Mouse (Mus musculus) lung, postnatal 4 days (tissue): ENCODE data around the gene Slc6a17.

ENCODE experiments used
- DNase-seq, 2 experiments: peaks; one replicate each; pipeline ENCODE4 v3.0.0; 2021

The Slc6a17 gene

DNA sequence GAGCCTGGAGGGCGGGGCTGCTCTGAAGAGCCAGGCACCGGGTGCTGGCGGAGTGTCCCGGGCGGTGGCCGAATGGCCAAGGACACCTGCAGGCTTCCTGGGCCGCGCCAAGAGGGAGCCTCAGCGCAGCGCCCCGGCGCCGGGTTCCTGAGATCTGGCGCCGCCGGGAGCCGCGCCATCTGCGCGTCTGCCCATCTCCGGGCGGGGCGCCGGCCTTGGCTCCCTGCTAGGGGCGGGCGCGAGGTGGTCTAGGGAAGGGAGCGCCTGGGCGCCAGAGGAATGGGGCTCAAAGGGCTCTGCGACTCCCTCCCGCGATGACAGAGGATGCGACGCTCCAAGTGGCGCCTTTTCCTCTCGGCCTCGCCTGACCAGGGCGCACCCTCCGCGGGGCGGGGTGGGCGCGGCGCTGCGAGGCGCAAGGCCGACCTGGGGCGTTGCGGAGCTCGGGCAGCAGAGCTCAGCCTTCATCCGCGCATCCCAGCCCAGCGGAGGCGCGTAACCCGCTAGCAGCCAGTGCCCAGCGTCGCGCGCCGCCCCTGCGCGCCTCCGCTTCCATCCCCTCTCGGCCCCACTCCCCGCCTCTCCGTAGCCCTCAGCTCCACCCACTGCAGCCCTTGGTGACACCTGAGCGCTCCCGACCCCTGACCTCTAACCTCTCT is 57.9 kb downstream of the Slc6a17 start:
- DNase-seq: no peak

DNA sequence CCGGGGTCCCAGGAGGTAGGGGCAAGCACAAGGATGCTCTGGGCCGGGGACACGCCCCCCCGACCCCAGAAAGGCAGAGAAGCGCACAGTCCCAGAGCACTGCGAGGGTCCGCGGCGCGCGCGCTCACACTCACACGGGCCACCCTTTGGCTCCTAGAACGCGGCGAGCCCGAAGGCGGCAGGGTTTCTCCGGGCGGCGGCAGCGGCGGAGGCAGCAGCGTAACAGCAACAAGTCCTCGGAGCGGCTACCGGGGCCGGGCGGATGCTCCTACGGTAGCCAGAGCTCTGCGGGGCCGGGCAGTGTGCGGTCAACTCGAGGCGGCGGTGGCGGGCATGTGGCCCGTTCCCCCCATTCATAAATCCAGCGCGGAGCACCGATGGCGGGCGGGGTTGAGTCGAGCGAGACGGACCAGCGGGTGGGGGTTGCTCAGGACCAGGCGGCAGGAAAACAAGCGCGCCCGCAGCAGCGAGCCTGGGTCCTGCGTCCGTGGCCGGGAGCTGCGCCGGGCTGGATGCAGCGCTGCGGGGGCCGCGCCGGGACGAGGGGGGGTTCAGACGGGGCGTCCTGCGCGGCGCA is 58.5 kb downstream of the Slc6a17 start, which contains the start of gene Kcnc4:
Kcnc4 (minus strand) TSS at position 357 of the 577 bp plus-strand sequence.
- no peak for DNase-seq

DNA sequence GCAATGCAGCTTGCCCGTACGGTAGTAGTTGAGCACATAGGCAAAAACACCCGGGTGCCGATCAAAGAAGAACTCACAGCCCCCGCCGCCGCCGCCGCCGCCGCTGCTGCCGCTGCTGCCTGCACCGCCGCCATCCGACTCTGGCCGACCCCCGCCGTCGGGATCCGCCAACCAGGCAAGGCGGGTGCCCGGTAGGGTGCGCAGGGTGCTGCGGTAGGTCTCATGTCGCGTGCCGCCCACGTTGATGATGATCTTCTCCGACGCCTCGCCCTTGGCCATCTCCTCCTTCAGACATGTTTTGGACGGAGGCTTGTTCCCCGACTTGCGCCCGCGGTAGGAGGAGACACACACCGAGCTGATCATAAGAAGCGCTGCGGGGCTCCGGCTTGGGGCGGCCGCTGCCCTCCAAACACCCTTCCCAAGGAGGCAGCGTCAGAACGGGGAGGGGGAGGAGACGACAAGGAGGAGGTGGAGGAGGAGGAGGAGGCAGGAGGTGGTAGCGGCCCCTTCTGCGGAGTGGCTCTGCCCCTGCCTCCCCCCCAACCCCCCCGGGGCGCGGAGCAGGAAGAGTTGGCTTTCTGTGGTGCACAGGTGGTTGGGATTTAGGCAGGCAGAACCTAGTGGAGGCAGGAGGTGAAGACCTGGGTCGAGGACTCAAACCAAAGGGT is 59.2 kb downstream of the Slc6a17 start:
- no peak for DNase-seq

DNA sequence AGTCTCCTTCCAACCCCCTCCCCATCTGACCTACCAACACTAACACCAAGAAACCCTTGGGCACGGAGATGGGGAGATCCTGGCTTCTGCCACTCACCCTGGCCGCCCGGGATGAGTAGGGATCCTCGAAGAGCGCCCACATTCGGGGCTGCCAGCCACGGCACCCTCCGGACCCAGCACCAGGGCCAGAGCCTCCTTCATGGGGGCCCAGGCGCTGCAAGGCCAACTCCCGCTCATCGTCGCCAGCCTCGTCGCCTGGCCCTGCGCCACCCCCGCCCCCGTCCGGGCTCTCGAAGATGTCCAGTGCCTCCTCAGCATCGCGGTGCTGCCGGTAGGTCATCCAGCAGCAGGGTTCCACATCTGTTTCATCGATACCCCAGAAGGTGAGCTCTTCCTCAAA is 59.7 kb downstream of the Slc6a17 start:
- DNase-seq: no peak

DNA sequence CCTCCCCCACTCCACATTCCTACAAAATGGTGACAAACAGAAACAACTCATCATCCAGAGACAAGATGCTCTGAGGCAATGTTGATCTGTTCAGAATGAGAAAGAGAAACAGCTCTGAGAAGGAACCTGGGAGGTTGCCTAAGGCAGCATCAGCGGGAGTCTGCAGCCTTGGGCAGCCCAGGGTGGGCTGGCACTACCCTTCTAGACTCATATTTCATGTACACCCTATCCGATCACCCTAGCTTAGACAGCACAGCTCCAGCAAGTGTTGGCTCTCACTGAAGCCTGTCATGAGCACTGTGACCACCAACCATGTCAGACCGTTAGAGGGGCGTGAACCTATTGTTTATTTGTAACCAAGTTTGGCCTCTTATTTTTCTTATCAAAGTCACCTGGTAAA is 63.5 kb downstream of the Slc6a17 start:
- DNase-seq: no peak

DNA sequence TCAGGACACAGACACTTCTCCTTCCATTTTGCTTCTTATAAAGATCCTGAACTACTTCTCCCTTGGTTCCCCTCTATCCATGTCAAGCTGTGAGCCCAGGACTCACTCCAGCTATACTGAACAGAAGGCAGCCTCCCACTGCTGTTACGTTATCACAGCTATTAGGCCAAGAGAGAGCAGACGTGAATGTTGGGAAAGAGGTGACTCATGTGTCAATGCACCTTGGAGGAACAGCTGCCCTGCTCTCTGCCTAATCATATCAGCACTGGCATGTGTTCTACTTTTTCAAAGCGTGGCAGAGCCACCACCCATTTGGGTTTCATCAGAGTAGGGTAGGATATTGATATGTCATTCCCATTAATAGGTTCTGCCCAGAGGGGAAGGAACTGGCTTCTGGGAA is 71.0 kb downstream of the Slc6a17 start:
- no peak for DNase-seq

DNA sequence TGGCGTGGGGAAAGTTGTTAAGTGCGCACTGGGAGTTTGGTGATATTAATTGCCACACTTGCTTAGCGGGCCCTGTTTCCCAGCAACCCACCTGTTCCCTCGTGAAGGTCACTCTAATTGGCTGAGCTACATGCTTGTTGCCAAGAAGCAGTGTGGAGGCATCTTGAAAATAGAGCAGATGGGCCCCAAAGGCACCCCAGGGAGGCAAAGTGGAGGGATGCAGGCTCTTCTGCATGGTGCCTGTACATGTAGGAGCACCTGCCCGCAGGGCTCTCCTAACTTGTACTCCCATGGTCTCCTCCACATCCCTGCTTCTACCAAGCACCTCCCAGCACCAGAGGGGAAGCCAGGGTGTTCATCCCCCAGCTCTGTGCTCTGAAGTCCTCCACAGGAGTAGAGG is 74.0 kb downstream of the Slc6a17 start:
- no peak for DNase-seq

DNA sequence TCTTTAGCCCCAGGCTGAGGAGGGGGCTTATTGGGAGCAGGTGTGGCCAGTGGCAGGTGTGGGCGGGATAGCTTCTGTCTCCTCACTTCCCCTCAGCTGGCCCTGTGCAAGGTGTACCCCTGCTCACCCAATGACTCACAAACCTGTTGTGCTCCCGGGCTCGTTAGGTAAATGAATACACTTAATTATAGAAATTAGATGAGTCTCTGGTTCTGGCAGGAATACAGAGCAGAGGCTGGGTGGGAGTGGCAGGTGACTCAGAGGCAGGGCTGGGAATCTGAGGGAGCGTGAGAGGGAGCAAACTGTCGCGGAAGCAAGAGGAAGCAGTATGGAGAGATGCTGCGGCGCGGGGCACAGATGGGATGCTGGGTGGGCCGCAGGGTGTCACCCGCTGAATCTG is 75.6 kb downstream of the Slc6a17 start:
- DNase-seq: no peak

DNA sequence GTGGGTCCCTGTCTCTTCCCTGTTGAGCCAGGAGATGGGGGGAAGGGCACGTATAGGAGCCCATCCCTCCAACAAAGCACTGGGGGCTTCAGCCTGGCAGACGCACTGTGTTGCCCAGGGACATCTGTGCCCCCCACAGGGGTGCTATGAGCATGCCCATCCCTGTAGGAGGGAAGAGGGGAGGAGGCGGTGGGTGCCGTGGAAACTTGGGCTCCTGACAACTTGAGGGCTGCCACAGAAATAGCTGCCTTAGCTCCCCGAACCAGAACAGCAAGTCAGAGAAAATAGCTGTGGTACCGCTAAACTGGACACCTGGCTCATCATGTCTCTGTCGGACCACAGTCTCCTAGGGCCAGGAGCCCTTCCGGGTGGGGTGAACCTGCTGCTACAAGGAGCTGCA is 76.5 kb downstream of the Slc6a17 start:
- DNase-seq: no peak

DNA sequence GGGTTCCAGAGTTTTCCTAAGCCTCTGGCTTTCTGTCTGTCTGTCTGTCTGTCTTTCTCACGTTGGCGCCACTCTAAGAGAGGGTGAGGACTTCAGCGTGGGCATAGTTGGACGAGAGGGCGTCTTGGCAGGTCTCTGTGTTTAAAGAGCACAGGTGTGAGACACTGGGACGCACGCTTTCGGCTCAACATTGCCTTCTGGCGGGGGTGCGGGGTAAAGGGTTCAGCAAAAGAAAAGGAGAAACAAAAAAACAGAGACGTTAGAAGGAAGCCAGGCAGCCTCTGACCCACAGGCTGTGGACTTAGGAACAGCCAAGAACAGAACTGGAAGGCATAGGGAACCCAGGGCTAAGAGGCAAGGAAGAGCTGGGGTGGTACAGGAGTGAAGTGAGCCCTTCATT is 78.5 kb downstream of the Slc6a17 start:
- no peak for DNase-seq

DNA sequence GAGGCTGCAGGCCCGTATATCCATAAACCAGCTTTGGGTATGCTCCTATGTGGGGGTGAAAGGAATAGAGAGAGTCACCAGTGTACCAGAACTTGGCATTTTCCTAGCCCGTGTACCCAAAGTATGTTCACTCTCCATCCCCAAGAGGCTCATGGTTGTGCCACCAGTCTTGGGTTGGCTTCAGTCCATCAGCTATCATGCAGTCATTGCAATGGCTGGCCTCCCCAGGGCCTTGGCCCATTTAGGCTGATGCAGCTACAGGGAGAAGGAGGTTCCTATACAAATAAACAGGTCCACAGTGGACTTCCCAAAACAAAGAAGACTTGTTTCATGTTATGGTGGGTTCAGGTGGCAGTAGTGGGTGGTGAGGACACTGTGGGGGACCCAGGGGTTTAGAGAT is 80.2 kb downstream of the Slc6a17 start:
- DNase-seq: no peak

DNA sequence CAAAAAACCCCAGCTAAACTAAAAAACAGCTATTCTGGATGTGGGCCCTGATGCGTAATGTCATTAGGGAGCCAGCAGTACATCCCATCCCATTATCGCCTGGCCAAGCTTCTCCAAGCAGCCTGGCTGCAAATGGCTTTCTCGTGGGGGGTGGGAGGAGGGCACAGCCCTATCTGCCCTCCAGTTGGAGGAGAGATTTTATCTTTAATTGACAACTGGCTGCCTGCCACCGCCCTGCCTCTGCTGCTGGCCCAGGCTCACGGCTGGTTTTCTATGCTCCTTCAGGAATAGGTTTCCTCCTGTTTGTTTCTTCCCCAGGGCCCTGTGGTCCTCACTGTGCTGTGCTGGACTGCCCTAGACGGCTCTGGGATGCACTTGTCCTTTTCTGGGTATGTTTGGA is 81.4 kb downstream of the Slc6a17 start:
- no peak for DNase-seq

DNA sequence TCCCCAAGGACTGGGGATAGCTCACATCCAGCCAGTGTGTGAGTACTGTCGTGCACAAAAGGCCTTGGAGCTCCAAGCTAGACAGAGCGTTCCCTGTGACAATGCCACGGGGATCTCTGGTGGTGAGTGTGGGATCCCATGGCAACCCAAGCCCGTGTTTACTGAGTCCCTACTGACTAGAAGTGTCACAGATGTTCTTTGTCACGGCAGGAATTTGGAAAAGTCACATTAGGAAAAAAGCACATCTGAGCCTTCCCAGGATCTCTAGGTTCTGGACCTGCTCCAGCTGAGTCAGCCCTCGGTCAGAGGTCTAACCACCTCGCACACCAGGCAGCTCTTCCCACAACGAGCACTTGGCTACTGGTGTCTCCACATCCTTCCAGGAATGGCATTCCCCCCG is 84.2 kb downstream of the Slc6a17 start:
- no peak for DNase-seq

DNA sequence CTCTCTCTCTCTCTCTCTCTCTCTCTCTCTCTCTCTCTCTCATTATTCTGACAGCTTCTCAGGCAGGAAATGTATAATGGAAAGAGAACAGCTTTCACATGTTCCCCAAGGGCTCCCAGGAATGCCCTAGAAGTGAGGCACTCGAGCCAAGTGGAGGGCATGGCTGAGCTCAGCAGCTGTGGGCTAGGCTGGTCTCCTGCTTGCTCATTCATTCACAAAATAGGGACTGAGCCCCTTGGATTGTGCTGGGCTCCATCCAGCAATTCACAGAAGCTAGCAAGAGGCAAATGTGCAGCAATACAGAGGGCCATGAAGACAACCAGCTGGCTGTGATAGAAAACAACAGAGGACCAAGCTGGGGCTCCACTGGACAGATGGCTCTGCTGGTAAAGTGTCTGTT is 86.5 kb downstream of the Slc6a17 start:
- DNase-seq: peak in 1 of 2 experiments; percentile 57

DNA sequence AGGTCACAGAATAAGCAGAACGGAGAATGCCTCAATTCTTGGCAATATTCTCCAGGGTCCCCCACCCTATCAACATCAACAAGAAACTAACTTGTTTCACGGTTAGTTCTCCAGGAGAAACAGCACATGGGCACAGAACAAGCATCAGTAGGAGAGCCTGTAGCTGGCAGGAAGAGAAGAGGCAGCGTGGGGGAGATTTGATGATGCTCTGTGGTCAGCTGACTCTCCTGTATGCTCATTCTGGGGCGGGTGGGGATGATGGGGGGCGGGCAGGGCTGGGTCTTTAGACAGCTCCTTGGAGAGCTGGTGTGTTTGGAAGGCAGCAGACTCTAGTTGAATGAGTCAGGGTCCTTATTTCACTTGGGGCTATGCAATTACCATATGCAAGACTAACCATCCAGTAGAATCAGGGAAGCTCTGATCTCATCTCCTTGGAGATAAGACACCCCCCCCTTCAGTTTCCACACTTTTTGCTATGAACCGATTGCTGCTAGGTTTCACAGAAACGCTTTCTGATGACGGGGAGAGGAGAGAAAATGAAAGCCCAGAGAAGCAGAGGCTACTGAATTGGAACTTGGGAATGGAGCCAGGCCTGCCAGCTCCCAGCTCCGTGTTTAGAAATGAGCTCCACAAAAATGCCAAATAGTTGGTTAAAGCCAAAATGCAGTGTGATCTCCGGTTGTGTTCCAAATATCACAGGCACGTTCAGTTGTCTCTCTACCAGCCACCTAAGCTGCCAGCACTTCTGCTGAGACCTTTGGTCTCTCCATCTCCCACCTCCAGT is 93.4 kb downstream of the Slc6a17 start:
- DNase-seq: no peak

DNA sequence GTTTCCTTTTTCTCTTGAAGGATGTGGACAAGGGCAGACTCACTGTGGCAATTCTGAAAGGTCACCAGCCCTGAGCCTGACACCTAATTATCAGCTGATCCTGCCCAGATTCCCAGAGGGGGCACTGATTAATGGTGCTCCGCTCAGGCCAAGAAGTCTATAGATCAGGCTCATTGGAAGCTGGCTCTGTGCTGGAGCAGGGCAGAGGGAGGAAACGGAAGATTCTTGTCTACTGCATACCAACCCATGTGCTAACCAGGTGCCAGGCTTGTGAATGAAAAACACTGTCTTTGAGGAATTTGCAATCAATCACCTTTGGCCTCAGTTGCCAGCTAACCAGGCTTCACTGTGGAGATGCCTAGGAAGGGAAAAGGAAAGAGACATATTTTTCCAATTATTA is 97.7 kb downstream of the Slc6a17 start:
- no peak for DNase-seq
